Comparison of ENCODE assay signal across 10 mouse cellular contexts in genomic region chr6:87384761-87385160, GRCm38 (mm10). TPM values are rescaled to one million over a fixed set of nuclear protein-coding genes. Genes with fewer than 3 reads are reported as not detected.
A peak's percentile ranks its signal among the peaks of the same experiment; 100 is the strongest.
DNase-seq lines count a peak whose midpoint lies in the region; ATAC-seq and TF ChIP-seq lines count a peak whose summit lies in the region.
"Had no signal": no experiment of that assay in that cellular context is flagged by ENCODE, and none has a peak within 500 bp of the region (broad histone marks: within the 10 kb centered on the region; RNA-seq: fewer than 3 reads in every experiment).

No protein-coding gene starts in this region.

- H3K4me2 ChIP-seq in hindbrain, embryonic 14.5 days (replicated peaks) = peak overlapping the region; percentile 65; the same call in 1 of the 2 replicates
- H3K4me2 ChIP-seq in lung, embryonic 16.5 days (ENCODE audit: low read depth, low read length) = peak overlapping the region; percentile 50

- peak; percentile 5; the same call in 1 of the 2 replicates for TF ChIP-seq CTCF in small intestine, adult 2 months (IDR thresholded peaks at IDR 0.05; ENCODE audit: extremely low read depth, insufficient read length, insufficient replicate concordance, low read depth, low read length)

- H3K4me3 ChIP-seq in hindbrain, embryonic 14.5 days (replicated peaks; ENCODE audit: low read length) = peak overlapping the region; percentile 35; the same call in 1 of the 2 replicates
- no peak overlapping the region for H3K4me3 ChIP-seq in hindbrain, embryonic 10.5 days
- H3K4me3 ChIP-seq in lung, embryonic 16.5 days (ENCODE audit: low read length) = no peak overlapping the region
- H3K4me3 ChIP-seq in small intestine, adult 2 months (ENCODE audit: low read depth, low read length) = no peak overlapping the region

- no peaks in the 10 kb centered on the region for H3K9me3 ChIP-seq in hindbrain, embryonic 14.5 days (ENCODE audit: control insufficient read depth, low read length)
- no peaks in the 10 kb centered on the region for H3K9me3 ChIP-seq in hindbrain, embryonic 10.5 days
- H3K9me3 ChIP-seq in lung, embryonic 16.5 days (ENCODE audit: control insufficient read depth, low read length) = no peaks in the 10 kb centered on the region

- no peak overlapping the region for H3K27ac ChIP-seq in hindbrain, embryonic 14.5 days
- no peak overlapping the region for H3K27ac ChIP-seq in hindbrain, embryonic 10.5 days
- no peak overlapping the region for H3K27ac ChIP-seq in lung, embryonic 16.5 days (ENCODE audit: low read length)
- no peak overlapping the region for H3K27ac ChIP-seq in small intestine, adult 2 months (ENCODE audit: insufficient read depth, low read depth, low read length)

- H3K27me3 ChIP-seq in hindbrain, embryonic 14.5 days (ENCODE audit: control insufficient read depth, insufficient read depth, low read length) = no peaks in the 10 kb centered on the region
- H3K27me3 ChIP-seq in hindbrain, embryonic 10.5 days (ENCODE audit: insufficient read depth, poor library complexity, severe bottlenecking) = peaks cover 43% of the 10 kb centered on the region
- H3K27me3 ChIP-seq in lung, embryonic 16.5 days (ENCODE audit: control insufficient read depth, insufficient read depth, low read depth, low read length) = peaks cover 18% of the 10 kb centered on the region; the same call in 1 of the 2 replicates
- no peaks in the 10 kb centered on the region for H3K27me3 ChIP-seq in small intestine, adult 2 months (ENCODE audit: control insufficient read depth, insufficient read depth, low read length)

- TF ChIP-seq POLR2A in small intestine, adult 2 months (IDR thresholded peaks at IDR 0.05; ENCODE audit: low read depth, low read length) = no peak

- DNase-seq in hindbrain, embryonic 14.5 days (ENCODE audit: low spot score) = no peak
- no peak for DNase-seq in hindbrain, embryonic 10.5 days (ENCODE audit: low spot score)
- no peak for DNase-seq in lung, postnatal 10 days
- peak; percentile 18 to 35 for DNase-seq in left cerebral cortex, postnatal 10 days (ENCODE audit: extremely low spot score in 1 of 2, low spot score in 2 of 2)
- DNase-seq in natural killer cell, adult 2 months (ENCODE audit: low spot score in 2 of 2) = no peak

- WGBS in hindbrain, embryonic 14.5 days = 59% methylated on average over 5 of the region's 6 CpGs
- WGBS in hindbrain, embryonic 10.5 days = 58% methylated on average over 6 of the region's 6 CpGs
- 17% methylated on average over 5 of the region's 6 CpGs for WGBS in lung, embryonic 16.5 days
- 72% methylated on average over 6 of the region's 6 CpGs for WGBS in small intestine, adult 2 months

- H3K4me1 ChIP-seq in hindbrain, embryonic 14.5 days (replicated peaks; ENCODE audit: control insufficient read depth, insufficient read depth, low read length) = peaks cover 4% of the 10 kb centered on the region; the same call in 1 of the 2 replicates
- peaks cover 17% of the 10 kb centered on the region for H3K4me1 ChIP-seq in hindbrain, embryonic 10.5 days (replicated peaks)
- peaks cover 12% of the 10 kb centered on the region for H3K4me1 ChIP-seq in lung, embryonic 16.5 days (replicated peaks; ENCODE audit: control insufficient read depth, insufficient read depth, low read length)
- peaks cover 9% of the 10 kb centered on the region; the same call in 1 of the 2 replicates for H3K4me1 ChIP-seq in small intestine, adult 2 months (ENCODE audit: control insufficient read depth, insufficient read depth, insufficient read length, low read length)

- no peak overlapping the region for H3K9ac ChIP-seq in hindbrain, embryonic 14.5 days
- H3K9ac ChIP-seq in lung, embryonic 16.5 days (ENCODE audit: low read length) = no peak overlapping the region

- no peaks in the 10 kb centered on the region for H3K36me3 ChIP-seq in hindbrain, embryonic 14.5 days (replicated peaks; ENCODE audit: control insufficient read depth, insufficient read depth)
- no peaks in the 10 kb centered on the region for H3K36me3 ChIP-seq in hindbrain, embryonic 10.5 days
- H3K36me3 ChIP-seq in lung, embryonic 16.5 days (ENCODE audit: control insufficient read depth, insufficient read depth, low read length) = no peaks in the 10 kb centered on the region
- H3K36me3 ChIP-seq in small intestine, adult 2 months (ENCODE audit: control insufficient read depth, insufficient read depth, low read length) = no peaks in the 10 kb centered on the region

- intact Hi-C loops in left cerebral cortex, postnatal 10 days (cut with DNase I) = loop anchor here (1.0 kb wide), 1 partner anchor 15 kb away; no protein-coding TSS in a partner anchor

- no peak for ATAC-seq in hindbrain, embryonic 14.5 days (ENCODE audit: low FRiP score)
- ATAC-seq in lung, embryonic 16.5 days (ENCODE audit: low read depth) = no peak
- ATAC-seq: Patski had no signal

RNA-seq across cellular contexts. Expression of gene Gkn3, which starts 4.0 kb away (rescaled TPM):
- 0.25 and 0.39 TPM in 2 replicates for polyA plus RNA-seq in hindbrain, embryonic 14.5 days (2014; fragmentation: Nextera tagmentation; extraction: Ambion mirVana)
- polyA plus RNA-seq in hindbrain, embryonic 10.5 days (2016; fragmentation: Nextera tagmentation; extraction: Ambion mirVana) = not detected in 2 replicates
- polyA plus RNA-seq in lung, embryonic 16.5 days (2015; fragmentation: Nextera tagmentation; extraction: Ambion mirVana) = 3.7 and 4.0 TPM in 2 replicates
- 1 to 10 TPM; 3.0 to 3.6 TPM for total RNA-seq in left cerebral cortex, postnatal 10 days (2021)
- 6.3 and 2,866 TPM in 2 replicates for polyA plus RNA-seq in small intestine, adult 2 months (2012; rRNA removed)
- total RNA-seq: megakaryocyte-erythroid progenitor cell, adult 5-6 weeks had no signal
- polyA plus RNA-seq: Patski had no signal

RNA-seq across cellular contexts. Expression of gene Gkn2, which starts 11.6 kb away (rescaled TPM):
- polyA plus RNA-seq in hindbrain, embryonic 14.5 days (2014; fragmentation: Nextera tagmentation; extraction: Ambion mirVana) = not detected in 2 replicates
- not detected in 2 replicates for polyA plus RNA-seq in hindbrain, embryonic 10.5 days (2016; fragmentation: Nextera tagmentation; extraction: Ambion mirVana)
- 0.73 and 0.84 TPM in 2 replicates for polyA plus RNA-seq in lung, embryonic 16.5 days (2015; fragmentation: Nextera tagmentation; extraction: Ambion mirVana)
- not detected for total RNA-seq in left cerebral cortex, postnatal 10 days (2021)
- 4.6 and 2,019 TPM in 2 replicates for polyA plus RNA-seq in small intestine, adult 2 months (2012; rRNA removed)
- total RNA-seq: layer of hippocampus, adult 8-10 months; megakaryocyte-erythroid progenitor cell, adult 5-6 weeks had no signal
- polyA plus RNA-seq: Patski had no signal

RNA-seq across cellular contexts. Expression of gene Gkn1, which starts 34.0 kb away (rescaled TPM):
- polyA plus RNA-seq in hindbrain, embryonic 14.5 days (2014; fragmentation: Nextera tagmentation; extraction: Ambion mirVana) = not detected in 2 replicates
- not detected in 2 replicates for polyA plus RNA-seq in hindbrain, embryonic 10.5 days (2016; fragmentation: Nextera tagmentation; extraction: Ambion mirVana)
- not detected in 2 replicates for polyA plus RNA-seq in lung, embryonic 16.5 days (2015; fragmentation: Nextera tagmentation; extraction: Ambion mirVana)
- not detected for total RNA-seq in left cerebral cortex, postnatal 10 days (2021)
- polyA plus RNA-seq in small intestine, adult 2 months (2012; rRNA removed) = 5.3 and 1,990 TPM in 2 replicates
- total RNA-seq: layer of hippocampus, adult 8-10 months; megakaryocyte-erythroid progenitor cell, adult 5-6 weeks had no signal
- polyA plus RNA-seq: Patski had no signal

RNA-seq across cellular contexts. Expression of gene Bmp10, which starts 44.0 kb away (rescaled TPM):
- not detected in 2 replicates for polyA plus RNA-seq in hindbrain, embryonic 14.5 days (2014; fragmentation: Nextera tagmentation; extraction: Ambion mirVana)
- polyA plus RNA-seq in hindbrain, embryonic 10.5 days (2016; fragmentation: Nextera tagmentation; extraction: Ambion mirVana) = not detected in 2 replicates
- 0.09 and 0.24 TPM in 2 replicates for polyA plus RNA-seq in lung, embryonic 16.5 days (2015; fragmentation: Nextera tagmentation; extraction: Ambion mirVana)
- total RNA-seq in left cerebral cortex, postnatal 10 days (2021) = not detected
- 0.01 TPM in 1 of 2 replicates, not detected in the other for polyA plus RNA-seq in small intestine, adult 2 months (2012; rRNA removed)
- total RNA-seq: layer of hippocampus, adult 8-10 months; megakaryocyte-erythroid progenitor cell, adult 5-6 weeks had no signal
- polyA plus RNA-seq: Patski had no signal

RNA-seq across cellular contexts. Expression of gene Antxr1, which starts 49.1 kb away (rescaled TPM):
- polyA plus RNA-seq in hindbrain, embryonic 14.5 days (2014; fragmentation: Nextera tagmentation; extraction: Ambion mirVana) = 4.7 and 5.5 TPM in 2 replicates
- polyA plus RNA-seq in hindbrain, embryonic 10.5 days (2016; fragmentation: Nextera tagmentation; extraction: Ambion mirVana) = 2.8 and 4.0 TPM in 2 replicates
- polyA plus RNA-seq in lung, embryonic 16.5 days (2015; fragmentation: Nextera tagmentation; extraction: Ambion mirVana) = 11.4 and 13.0 TPM in 2 replicates
- 10 to 100 TPM; 18.0 TPM for total RNA-seq in left cerebral cortex, postnatal 10 days (2021)
- 3.9 TPM in 2 replicates for polyA plus RNA-seq in small intestine, adult 2 months (2012; rRNA removed)
- total RNA-seq: megakaryocyte-erythroid progenitor cell, adult 5-6 weeks had no signal

Comparison
In these comparisons a context has a peak if more than half of its experiments do, and no peak if none do; other contexts are left out.
1. DNase-seq: peak in left cerebral cortex, postnatal 10 days (2 of 2); none in hindbrain, embryonic 14.5 days (single experiment), hindbrain, embryonic 10.5 days (single experiment), lung, postnatal 10 days (single experiment) and natural killer cell, adult 2 months (0 of 2).